Mouse (Mus musculus) lung, postnatal 0 days (tissue): ENCODE measurements around the gene Olfr807.

Experiments used
- CTCF ChIP-seq: IDR thresholded peaks from 2 replicates; pipeline ENCODE4 v1.5.1; 2016; ENCODE audit warnings: antibody characterized with exemption, mild to moderate bottlenecking
- EP300 ChIP-seq: IDR thresholded peaks from 2 replicates; pipeline ENCODE4 v1.6.1; 2016; ENCODE audit warnings: antibody characterized with exemption, mild to moderate bottlenecking, control low read depth

- TF ChIP-seq CTCF (no peak), EP300 (no peak)
Observed at GRCm38 (mm10) chr10:129778123-129778522, 20.5 kb upstream of the Olfr807 start.
